Mouse (Mus musculus) limb, embryonic 14.5 days (tissue): ENCODE results near the gene Filip1l. TPM values are rescaled to one million over a fixed set of nuclear protein-coding genes. Genes with fewer than 3 reads are reported as not detected.
A peak's percentile ranks its signal among the peaks of the same experiment; 100 is the strongest.

ENCODE experiments used
- ATAC-seq: fragments of 200-750 bp; cut with Nextera tagmentation; 2 replicates; pipeline ENCODE4 v1.8.0; 2017; ENCODE audit warnings: low read depth, moderate number of reproducible peaks, moderate TSS enrichment; ENCODE audit not compliant: low FRiP score
- DNase-seq: peaks from one replicate; pipeline ENCODE4 v3.0.0-alpha.2; 2015; ENCODE audit warnings: low spot score
- H3K27ac ChIP-seq: fragments of 300-500 bp; sonication (generic); replicated peaks from 2 replicates; pipeline ENCODE4 v1.5.1; 2014; ENCODE audit warnings: low read depth, mild to moderate bottlenecking, low read length, moderate library complexity, mixed read lengths
- H3K27me3 ChIP-seq: fragments of 300-500 bp; sonication (generic); 2 replicates; pipeline ENCODE4 v1.6.1; 2014; ENCODE audit warnings: low read length, mixed read lengths; ENCODE audit not compliant: control insufficient read depth, insufficient read depth
- H3K36me3 ChIP-seq: fragments of 300-500 bp; sonication (generic); 2 replicates; pipeline ENCODE4 v1.6.1; 2014; ENCODE audit warnings: mild to moderate bottlenecking, low read length, moderate library complexity, mixed read lengths; ENCODE audit not compliant: control insufficient read depth, insufficient read depth
- H3K4me1 ChIP-seq: fragments of 300-500 bp; sonication (generic); 2 replicates; pipeline ENCODE4 v1.6.1; 2014; ENCODE audit warnings: antibody characterized with exemption, low read length, mixed read lengths; ENCODE audit not compliant: control insufficient read depth, insufficient read depth
- H3K4me2 ChIP-seq: fragments of 300-500 bp; sonication (generic); replicated peaks from 2 replicates; pipeline ENCODE4 v1.6.1; 2014; ENCODE audit warnings: low read depth, mild to moderate bottlenecking, low read length, moderate library complexity; ENCODE audit not compliant: severe bottlenecking
- H3K4me3 ChIP-seq: fragments of 300-500 bp; sonication (generic); replicated peaks from 2 replicates; pipeline ENCODE4 v1.5.1; 2014; ENCODE audit warnings: low read length
- H3K9ac ChIP-seq: fragments of 300-500 bp; sonication (generic); 2 replicates; pipeline ENCODE4 v1.6.1; 2014; ENCODE audit warnings: mild to moderate bottlenecking, low read depth, low read length, moderate library complexity; ENCODE audit not compliant: severe bottlenecking
- H3K9me3 ChIP-seq: fragments of 300-500 bp; sonication (generic); 2 replicates; pipeline ENCODE4 v1.6.1; 2016; ENCODE audit warnings: low read length; ENCODE audit not compliant: control insufficient read depth
- POLR2A ChIP-seq: fragments of 200-500 bp; IDR thresholded peaks from 2 replicates; pipeline ENCODE4 v1.8.0; 2012; ENCODE audit warnings: inconsistent platforms, mild to moderate bottlenecking, moderate library complexity, borderline replicate concordance; ENCODE audit not compliant: insufficient read depth, insufficient read length; ENCODE audit errors: extremely low read depth
- WGBS: fragments of 180-500 bp; shearing (Covaris S2); extraction: QIAGEN DNeasy Blood & Tissue Kit; methylation state at CpG from one replicate; pipeline ENCODE4 v1.1.7; 2014; 5-methylcytosine and 5-hydroxymethylcytosine counted together
- polyA plus RNA-seq, 2 experiments: library from polyadenylated mRNA; depleted of rRNA in 1 of 2; stranded (reverse) in 1 of 2; unstranded in 1 of 2; fragments of >200 nt; fragmentation: Nextera tagmentation in 1 of 2; extraction: Ambion mirVana in 1 of 2; gene quantifications; 2 replicates each; pipeline versions ENCODE4 v1.2.1 to v1.2.3; 2012 to 2014

Gene Filip1l
- polyA plus RNA-seq, 2 experiments = 30.3 to 43.9 TPM

DNA sequence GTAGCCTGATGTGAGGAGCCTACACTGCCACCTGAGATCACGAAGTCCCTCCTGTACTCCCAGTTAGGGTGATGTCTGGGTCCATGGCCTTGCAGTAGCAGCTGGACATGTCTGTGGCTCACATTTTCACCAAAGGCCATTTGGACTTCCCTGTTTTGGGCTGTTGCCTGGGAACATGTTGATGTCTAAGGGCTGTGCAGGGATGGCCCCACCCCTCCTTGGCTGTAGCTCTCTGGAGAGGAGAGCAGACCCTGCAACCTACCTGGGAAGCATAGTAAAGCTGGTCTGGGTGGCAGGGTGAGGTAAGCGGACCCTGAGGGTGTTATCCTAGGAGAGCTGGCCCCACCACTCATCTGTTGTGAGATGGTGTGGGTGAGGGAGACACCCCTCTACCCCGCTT, 7.9 kb downstream of the Filip1l start:
- H3K27me3 ChIP-seq = no peaks in the 10 kb centered on the region
- no peak overlapping the region for H3K4me3 ChIP-seq
- H3K9me3 ChIP-seq = no peaks in the 10 kb centered on the region
- peaks cover 15% of the 10 kb centered on the region for H3K4me1 ChIP-seq
- no peaks in the 10 kb centered on the region for H3K36me3 ChIP-seq
- H3K9ac ChIP-seq = no peak overlapping the region
- no peak for DNase-seq
- 98% methylated on average over 3 of the region's 3 CpGs for WGBS
- no peak overlapping the region for H3K4me2 ChIP-seq
- ATAC-seq = no peak
- no peak for TF ChIP-seq POLR2A
- H3K27ac ChIP-seq = no peak overlapping the region

DNA sequence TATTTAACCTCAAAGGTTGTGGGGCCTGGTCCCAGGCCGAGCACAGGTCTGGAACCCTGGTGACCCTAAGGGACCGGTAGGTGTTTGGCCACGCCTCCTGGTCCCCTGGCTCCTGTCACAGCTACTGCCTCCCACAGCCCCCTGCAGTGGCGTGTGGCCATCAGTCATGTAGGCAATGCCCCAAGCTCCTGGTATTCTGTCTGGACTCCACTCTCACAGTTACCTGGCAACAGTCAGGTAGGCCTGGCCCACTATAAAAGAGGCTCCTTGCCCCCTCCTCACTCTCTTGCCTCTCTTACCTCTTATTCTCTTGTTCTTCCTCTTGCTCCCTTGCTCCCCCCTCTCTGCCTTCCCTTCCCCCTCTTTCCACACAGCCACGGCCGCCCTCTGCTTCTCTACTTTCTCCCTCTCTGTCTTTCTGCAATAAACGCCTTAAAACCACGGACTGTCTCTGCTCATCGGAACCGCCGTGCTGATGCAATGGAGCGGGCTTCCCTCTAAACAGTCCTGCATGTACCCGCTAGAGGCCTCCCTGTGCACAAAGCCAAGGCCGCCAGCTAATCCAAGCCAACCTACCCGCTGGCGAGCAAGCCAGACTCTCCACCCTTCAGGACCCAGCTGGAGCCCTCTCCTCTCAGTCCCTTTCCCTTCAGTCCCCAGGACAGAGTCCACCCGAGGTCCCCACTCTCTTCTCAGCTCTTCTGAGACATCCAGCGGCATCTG, 9.9 kb downstream of the Filip1l start:
- H3K27me3 ChIP-seq = no peaks in the 10 kb centered on the region
- H3K9ac ChIP-seq = peak overlapping the region; percentile 34; the same call in 1 of the 2 replicates
- H3K9me3 ChIP-seq = no peaks in the 10 kb centered on the region
- no peak for TF ChIP-seq POLR2A
- 38% methylated on average over 18 of the region's 18 CpGs for WGBS
- DNase-seq (no peak), ATAC-seq (peak; percentile 58; the same call in 1 of the 2 replicates)
- H3K4me3 ChIP-seq = no peak overlapping the region
- no peaks in the 10 kb centered on the region for H3K36me3 ChIP-seq
- H3K27ac ChIP-seq = no peak overlapping the region
- H3K4me1 ChIP-seq = peaks cover 25% of the 10 kb centered on the region
- peak overlapping the region; percentile 40 for H3K4me2 ChIP-seq

DNA sequence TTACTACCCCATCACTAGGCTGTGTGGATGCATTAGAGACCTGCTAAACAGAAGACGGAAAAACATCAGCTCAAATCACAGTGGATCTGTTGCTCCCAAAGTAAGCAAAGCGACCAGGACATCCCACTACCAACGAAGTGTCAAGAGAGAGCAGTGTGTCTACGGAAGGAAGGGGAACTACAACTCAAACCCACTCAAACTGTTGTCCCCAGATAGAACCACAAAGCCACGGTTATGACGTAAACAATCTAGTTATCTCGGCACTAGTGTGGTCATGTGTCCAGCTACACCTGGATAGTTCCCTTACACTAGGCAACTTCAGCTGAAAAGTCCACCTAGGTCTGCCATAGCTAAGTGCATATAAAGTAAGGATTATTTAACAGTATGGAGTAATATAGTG, 11.6 kb downstream of the Filip1l start:
- no peak for ATAC-seq

DNA sequence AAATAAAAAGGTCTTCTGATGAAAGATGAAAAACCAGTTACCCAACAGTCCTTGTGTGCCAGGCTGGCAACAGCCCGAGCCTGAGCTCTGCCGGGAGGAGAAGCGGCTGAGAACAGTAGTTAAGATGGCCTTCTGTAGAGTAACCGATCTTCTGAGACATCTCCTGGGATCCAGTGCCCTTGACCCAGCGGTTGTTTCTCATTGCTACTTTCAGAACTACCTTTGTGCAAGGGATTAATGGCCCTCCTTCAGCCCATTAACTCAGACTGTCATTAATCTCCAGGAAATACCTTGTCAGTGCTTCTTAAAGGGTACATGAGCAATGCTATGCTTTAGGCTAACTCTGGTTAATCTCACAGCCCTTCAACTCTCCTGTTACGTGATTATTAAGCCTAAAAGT, 13.2 kb downstream of the Filip1l start:
- Histone ChIP-seq H3K4me2 (no peak overlapping the region), H3K4me3 (no peak overlapping the region), H3K27me3 (no peaks in the 10 kb centered on the region), H3K4me1 (peaks cover 27% of the 10 kb centered on the region), H3K9me3 (no peaks in the 10 kb centered on the region), H3K36me3 (no peaks in the 10 kb centered on the region), H3K27ac (no peak overlapping the region), H3K9ac (no peak overlapping the region)
- ATAC-seq (no peak), DNase-seq (no peak)
- TF ChIP-seq POLR2A = no peak
- 17% methylated on average over 6 of the region's 6 CpGs for WGBS

More for the DNA sequence above, 11.6 kb downstream of the Filip1l start:
- Histone ChIP-seq H3K27ac (no peak overlapping the region), H3K27me3 (no peaks in the 10 kb centered on the region), H3K9ac (no peak overlapping the region), H3K4me2 (no peak overlapping the region), H3K4me1 (peaks cover 25% of the 10 kb centered on the region), H3K36me3 (no peaks in the 10 kb centered on the region), H3K9me3 (no peaks in the 10 kb centered on the region), H3K4me3 (no peak overlapping the region)
- no peak for DNase-seq
- no peak for TF ChIP-seq POLR2A
- 80% methylated on average over 7 of the region's 7 CpGs for WGBS

DNA sequence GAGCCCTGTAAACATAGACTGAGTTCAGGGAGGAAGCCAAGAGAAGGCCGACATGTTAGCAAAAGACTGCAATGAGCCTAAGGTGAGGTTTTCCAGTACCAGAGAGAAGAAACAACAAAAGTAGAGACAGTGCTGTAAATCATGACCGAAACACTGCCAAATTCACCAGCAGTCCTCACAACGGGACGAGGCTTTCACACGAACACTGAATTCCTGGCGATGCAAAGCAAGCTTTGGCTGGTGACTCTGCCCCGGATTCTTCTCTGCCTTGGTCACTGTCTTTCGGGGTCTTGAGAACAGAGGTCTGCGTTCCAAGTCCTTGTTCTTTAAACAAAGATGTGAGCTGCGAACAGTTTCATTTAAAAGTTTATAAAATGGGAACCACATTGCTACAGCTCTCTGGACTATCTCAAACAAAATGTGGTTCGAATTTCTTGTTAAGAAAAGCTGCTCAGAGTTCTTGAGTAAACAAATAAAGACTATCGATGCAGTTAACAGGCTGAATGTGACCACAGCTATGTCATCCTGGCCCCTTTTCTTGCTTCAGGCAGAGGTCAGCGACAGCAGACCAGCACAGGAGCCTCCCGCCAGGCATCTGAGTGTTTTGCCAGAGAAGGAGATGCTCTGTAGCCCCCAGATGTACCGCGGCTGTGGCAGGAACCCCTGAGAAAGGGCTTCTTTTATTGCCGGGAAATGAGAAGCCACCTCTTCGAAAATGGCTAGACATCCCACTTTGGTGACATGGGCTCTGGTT, 14.2 kb downstream of the Filip1l start:
- TF ChIP-seq POLR2A = no peak
- Histone ChIP-seq H3K27me3 (no peaks in the 10 kb centered on the region), H3K4me1 (peaks cover 27% of the 10 kb centered on the region), H3K4me2 (no peak overlapping the region), H3K27ac (0 out of 2 replicates have a peak overlapping the region, but pooled peaks have one; percentile 19), H3K36me3 (no peaks in the 10 kb centered on the region), H3K9ac (no peak overlapping the region), H3K9me3 (no peaks in the 10 kb centered on the region), H3K4me3 (no peak overlapping the region)
- DNase-seq = no peak
- ATAC-seq = no peak
- 25% methylated on average over 18 of the region's 18 CpGs for WGBS
